Mouse (Mus musculus): ENCODE results near the gene Adcyap1r1.

Gene Adcyap1r1

DNA sequence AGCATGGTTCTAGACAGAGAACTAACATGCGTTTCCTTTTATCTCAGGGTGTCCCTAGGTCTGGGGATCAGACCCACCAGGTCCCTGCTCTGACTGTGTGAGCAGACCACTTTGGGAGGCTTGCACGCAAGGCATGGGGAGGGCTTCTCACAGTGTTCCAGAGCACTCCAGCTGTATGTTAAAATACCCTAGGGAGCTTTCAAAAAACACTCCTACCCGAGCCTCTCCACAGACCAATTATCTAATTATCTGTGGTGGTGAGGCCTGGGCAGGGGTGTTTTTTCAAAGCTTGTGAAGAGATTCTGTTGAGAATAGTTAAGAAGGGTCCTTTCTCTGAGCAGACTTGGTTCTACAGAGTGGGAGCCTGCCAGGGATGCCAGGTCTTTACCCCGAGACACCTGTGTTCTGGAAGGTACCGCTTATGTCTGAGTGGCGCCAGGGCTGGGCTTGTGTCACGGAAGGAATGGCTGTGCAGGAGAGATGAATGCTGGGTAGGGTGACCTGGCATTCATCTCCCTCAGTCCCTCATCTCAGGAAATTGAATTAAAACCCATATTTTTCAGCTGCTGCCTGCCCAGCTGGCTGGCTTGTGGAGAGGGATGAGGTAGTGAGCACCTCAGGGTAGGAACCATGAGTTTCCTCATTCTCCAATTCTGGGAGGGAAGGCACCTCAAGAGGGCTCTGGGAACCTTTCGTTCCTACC lies 2.7 kb upstream of the Adcyap1r1 start:
- no peak for DNase-seq (ENCODE audit: low spot score)

DNA sequence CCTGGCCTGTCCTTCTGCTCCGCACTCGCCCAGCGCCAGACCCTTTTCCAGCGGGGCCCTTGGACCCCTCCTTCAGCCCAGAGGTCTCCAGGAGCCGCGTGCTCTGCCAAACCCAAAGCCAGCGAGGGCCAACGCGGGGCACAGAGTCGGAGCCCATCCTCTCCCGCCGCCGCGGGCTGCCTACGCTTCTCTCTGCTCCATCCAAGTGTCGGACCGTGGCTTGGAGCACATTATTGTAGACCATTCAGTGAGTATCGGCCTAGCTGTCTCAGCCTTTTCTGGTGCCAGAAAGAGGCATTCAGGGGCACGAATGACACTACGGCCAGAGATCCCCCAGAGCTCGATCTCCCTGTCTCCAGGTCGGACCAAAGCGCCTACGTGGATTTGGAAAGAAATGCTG lies 603 bp downstream of the Adcyap1r1 start:
- DNase-seq (ENCODE audit: low spot score), result no peak

DNA sequence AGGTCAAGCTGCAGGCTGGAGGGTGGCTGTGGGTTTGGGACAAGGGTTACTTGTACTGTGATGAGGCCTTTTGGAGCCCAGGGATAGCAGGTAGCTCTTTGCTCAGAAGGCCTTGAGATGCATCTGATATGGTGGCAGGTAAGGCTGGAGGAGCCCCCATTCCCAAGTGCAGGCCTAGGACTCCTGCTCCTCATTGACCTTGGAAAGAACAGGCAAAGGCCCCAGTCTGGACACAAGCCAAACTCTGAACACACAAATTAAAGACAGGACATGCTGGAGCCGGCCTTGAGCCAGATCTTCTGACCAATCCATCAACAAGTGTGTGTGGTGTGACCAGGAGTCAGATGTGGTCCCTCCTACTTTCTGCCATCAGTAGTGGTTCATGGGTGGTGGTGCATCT lies 1.8 kb downstream of the Adcyap1r1 start:
- DNase-seq (ENCODE audit: low spot score), result no peak

DNA sequence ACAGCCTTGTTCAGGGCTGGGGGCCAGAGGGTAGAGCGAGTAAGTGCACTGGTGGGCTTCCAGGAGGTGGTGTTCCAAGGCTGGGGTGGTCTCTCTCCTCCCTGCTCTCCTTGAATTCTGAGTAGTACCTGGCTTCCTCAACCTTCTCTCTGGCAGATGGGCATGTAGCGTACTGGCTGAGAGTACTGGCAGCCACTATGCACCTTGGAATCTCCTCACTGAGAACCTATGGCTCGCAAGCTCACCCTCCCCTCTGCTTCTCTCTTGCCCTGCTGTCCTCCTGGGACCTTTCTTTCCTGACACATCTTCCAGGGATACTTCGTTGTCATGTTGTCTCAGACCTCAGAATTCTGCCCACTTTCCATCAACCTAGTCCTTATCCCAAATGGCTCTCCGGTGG lies 3.9 kb downstream of the Adcyap1r1 start:
- DNase-seq (ENCODE audit: low spot score), result no peak

DNA sequence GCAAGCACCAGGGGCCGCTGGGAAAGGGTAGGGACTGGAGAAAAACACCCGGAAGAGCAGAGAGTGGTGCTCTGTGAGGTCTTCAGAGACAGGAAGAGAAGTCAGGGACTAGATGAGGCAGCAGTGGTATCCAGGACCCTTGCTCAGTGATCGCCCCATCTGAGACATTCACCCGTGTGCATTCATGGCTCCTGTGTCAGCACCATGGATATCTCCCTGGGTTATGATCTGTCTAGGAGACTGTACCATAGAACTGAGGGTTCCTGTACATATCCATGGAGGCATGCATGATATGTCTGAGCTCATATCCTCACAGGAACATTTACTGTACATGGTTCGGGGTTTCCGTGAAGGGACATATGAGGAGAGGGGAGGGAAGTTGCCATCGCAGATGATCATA lies 5.9 kb downstream of the Adcyap1r1 start:
- DNase-seq (ENCODE audit: low spot score), result no peak

DNA sequence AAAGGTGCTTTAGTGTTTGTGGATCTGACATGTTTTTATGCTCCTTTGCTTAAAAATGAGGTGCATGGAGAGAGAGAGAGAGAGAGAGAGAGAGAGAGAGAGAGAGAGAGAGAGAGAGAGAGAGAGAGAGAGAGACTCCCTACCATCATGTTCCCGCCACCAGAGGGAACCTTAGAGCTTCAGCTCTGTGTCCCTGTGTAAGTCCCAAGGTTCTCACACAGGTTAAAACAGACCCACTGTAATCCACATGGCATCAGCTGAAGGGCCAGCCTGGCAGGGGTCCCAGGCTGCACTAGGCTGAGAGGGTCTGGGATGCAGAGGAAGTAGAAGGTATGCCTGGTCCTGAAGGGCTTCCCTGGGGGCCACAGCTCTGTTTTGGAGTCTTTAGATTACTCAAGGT lies 6.4 kb downstream of the Adcyap1r1 start:
- no peak for DNase-seq (ENCODE audit: low spot score)

DNA sequence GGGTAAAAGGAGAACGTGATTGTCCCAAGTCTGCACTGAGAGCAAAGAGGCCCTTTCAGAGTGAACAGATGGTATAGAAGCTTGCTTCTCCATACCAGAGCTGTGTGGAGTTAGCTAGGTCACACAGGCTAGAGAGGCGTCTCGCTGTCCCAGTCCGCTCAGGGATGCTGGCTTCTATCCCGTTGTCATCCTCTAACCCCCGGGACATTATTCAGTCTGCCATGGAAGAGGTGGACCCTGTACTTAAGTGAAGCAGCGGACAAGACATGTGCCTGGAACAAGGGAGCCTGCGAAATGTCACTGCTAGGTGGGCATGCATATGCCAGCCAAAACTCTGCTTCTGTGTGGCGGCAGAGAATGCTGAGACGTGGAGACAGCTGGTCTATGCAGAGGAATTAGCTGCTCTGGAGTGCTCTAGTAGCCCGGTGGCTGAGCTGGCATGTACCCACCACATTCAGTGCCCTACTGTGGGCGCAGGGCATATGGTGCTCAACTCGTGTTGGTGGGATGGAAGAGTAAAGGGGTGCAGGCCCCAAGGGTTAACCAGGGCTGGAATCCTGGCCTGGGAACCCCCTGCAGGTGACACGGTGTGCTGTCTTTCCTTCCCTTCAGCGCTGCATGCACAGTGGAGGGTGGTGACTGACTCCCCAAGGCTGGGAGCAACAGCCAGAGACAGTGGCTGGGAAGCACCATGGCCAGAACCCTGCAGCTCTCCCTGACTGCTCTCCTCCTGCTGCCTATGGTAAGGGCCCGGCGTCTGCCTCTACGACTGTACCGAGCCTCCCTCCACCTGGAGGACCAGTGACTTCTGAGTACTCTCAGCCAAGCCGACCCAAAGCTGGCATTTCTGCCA lies 8.0 kb downstream of the Adcyap1r1 start:
- no peak for DNase-seq (ENCODE audit: low spot score)

DNA sequence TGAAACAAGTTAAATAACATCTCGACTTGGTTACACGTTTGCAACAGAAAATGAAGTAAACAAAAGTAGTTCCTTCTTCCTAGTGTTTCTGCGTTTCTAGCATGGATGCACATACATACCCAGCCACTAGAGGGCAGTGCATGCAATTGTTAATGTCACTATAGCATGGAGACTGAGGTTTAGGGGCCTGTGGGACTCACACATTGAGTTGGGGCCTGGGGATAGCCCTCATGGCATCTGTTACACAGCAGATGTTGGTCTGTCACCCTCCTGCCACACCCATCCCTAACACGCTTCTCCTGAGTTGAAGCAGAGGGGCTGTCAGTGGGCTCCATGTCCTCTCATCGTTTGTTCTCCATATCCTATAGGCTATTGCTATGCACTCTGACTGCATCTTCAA lies 9.4 kb downstream of the Adcyap1r1 start:
- DNase-seq (ENCODE audit: low spot score), result no peak

DNA sequence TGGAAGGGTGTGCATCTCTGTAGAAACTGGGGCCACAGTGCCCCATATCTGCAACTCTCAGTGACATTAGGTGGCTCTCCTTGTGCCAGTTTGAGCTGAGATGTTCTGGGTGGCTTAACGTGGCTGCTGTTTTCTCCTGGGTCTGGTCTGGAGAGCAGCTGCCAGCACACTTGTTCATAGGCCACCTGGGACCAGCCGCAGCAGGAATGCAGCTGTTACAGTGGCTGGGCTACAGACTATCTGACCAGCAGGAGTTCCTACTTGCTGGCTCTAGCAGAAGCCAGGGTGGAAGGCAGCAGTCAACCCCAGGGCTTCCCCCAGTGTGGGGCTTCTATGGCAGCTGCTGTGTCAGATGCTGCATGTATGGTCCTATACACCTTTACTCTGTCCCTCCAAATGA lies 9.9 kb downstream of the Adcyap1r1 start:
- DNase-seq (ENCODE audit: low spot score), result no peak

DNA sequence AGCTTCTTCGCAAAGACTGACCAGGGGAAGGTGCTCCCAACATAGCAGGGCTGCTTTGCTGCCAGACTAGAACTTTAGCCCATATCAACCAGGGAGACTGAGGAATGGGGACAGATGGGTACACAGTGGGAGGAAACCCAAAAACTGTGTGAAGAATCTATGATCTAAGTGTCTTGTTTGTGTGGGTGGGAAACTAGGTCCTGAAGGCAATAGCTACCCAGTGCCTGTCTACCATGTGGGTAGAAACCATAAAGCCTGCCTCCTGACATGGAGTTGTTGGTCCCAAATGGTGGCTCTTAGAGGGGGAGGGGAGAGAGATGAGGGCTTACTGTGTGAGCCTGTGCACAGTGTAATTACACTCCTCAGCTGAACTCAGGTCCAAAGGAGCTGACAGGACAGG lies 10.6 kb downstream of the Adcyap1r1 start:
- no peak for DNase-seq (ENCODE audit: low spot score)

DNA sequence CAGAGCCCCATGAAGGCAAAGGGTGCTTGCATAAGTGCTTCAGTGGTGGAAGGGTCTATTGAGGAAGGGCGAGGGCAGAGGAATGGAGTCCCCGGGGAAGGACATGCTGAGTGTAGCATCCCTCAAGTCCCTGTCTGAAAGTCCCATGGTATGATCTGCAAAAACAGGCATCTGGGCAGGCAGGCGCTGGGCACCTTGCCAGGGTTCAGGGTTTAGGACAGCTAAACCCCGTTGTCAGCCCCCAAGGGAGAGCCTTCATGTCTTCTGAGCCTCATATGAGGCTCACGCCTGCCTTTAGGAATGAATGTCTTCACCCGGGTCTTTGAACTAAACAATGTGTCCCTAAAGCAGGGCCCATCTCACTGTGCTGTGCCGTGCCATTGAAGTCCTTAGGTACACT lies 12.2 kb downstream of the Adcyap1r1 start:
- DNase-seq (ENCODE audit: low spot score), result no peak

DNA sequence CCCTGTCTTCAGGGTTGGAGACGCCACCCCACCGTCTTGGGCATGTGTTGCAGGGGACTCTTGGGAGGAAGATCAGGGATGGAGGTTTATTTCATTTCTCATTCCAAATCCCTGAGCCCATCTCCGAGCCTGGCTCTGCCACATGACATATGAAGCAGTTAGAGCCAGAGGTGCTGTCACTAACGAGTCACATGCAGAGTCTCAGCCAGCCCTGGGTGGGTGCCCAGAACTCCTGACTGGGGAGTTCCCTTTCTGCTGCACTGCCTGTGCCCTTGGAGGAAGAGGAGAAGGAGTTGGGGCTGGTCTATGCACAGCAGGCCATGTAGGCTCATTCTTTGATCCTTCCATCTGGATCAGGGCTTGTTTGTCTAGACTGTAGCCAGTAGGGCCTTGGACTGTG lies 13.5 kb downstream of the Adcyap1r1 start:
- DNase-seq (ENCODE audit: low spot score), result no peak

DNA sequence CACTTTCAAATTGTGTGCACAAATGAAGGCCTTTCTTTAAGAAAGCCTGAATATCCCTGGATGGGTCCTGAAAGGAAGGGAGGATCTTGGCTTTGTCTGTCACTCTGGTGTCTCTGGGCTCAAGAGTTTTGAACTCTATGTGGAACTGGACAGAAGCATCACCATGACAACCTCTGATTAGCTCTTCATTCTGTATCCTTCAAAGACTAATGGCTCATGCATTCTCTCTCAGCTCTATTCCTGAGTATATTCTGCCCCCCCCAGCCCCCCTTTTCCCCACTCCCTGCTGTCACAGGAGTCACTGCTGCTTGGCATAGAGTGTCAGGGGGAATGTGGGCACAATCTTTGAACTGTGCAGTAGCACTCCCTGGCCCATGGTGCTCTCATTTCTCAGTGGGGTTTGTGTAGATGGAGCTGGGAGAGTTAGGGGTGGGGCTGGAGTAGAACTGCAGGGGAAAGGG lies 14.6 kb downstream of the Adcyap1r1 start:
- DNase-seq (ENCODE audit: low spot score), result no peak

DNA sequence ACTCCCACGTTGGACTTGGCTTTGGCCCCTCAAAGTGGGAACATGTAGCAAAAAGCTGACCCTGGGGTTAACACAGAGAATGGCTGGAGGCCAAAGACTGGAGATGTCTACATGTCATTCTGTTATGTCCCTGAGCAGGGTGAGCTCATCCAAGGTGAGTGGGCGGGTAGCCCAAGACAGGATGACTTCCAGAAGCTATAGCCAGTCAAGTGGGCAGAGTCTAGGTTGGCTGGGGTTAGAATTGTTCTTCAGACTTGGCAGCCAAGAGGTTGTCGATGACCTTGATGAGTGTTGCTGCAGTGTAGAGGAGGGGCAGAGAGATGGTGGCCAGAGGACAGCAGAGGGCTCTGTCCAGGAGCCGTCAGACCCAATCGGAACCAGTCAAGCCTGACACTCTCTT lies 18.9 kb downstream of the Adcyap1r1 start:
- no peak for DNase-seq (ENCODE audit: low spot score)

DNA sequence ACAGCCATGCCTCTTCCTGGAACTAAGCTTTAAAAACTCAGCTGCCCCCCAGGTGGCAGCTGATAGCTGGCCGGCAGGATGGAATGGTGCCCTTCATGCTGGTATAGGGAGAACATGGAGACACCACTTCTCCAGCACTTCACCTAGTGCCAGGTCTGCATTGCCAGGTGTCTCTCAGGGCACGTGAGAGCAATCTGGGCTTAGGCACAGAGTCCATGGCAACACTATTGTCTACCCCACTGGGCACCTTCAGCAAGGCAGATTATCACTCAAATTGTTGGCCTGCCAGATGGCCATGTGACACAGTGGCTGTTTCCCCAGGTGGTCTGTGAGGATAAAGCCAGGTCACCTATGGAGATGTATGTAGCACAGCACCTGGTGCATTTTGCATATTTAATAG lies 20.6 kb downstream of the Adcyap1r1 start:
- DNase-seq (ENCODE audit: low spot score), result no peak

DNA sequence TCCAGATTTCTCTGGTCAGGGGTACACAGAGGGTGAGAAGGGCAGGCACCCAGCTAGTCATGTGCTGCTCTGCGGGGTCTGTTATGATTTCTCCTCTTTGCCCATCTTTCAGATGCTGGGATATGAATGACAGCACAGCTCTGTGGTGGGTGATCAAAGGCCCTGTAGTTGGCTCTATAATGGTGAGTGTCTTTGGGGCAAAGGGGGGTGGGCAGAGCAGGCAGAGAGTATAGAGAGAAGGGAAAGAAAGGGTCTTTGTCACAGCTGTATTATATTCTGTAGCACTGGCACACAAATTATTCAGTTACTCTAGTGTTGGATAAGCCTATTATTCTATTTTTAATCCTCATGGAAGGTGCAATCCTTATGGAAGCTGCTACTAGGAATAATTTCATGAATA lies 29.2 kb downstream of the Adcyap1r1 start:
- DNase-seq (ENCODE audit: low spot score), result no peak

DNA sequence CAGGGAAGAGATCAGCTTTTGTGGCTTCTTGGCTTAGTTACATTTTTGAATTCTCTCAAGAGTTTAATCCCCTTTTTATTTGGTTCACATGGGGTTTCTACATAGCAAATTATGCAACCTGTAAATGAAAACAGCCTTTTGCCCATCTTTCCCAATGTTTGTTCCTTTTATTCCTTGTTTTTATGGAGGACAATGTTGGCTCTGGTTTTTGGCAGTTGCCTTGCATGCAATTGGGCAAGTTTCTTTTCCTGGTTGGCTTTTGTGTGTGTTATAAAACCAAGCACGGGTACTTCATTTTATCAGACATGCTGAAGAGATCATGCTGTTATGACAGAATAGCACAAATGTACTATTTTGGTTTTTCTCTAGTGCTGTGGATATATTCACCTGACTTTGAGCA lies 30.7 kb downstream of the Adcyap1r1 start:
- no peak for DNase-seq (ENCODE audit: low spot score)

DNA sequence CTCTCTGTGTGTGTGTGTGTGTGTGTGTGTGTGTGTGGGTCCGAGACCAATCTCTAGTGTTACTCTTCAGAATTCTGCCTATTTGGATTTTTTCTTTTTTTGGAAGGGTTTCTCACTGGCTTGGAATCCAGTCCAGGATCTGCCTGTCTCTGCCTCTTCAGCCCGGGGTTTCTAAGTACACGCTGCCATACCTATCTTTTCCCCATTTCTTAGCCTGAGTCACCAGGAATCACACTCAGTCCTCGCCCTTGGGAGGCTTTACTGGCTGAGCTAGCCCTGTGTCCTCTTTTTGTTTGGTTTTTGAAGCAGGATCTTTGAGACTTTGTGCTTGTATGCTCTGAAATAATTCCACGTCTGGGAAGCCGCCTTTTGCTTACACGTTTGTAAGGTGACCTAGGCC lies 31.6 kb downstream of the Adcyap1r1 start:
- DNase-seq (ENCODE audit: low spot score), result no peak

DNA sequence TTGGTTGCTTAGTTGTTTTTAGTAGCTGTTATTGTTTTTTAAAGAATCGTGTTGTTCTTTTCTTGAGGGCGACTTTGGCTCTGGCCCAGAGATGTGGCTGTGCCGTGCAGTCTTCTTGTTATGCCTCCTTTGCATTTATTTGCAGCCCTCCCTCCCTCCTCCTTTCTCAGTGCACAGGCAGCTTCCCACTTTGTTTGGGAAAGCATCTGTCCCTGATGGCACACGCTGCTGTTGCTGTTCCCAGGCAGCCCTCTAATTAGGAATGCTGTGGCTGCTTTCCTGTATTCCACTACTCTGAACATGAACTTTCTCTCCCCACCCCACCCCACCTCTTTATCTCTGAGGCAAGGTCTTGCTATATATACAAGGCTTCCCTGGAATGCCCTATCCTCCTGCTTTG lies 32.4 kb downstream of the Adcyap1r1 start:
- no peak for DNase-seq (ENCODE audit: low spot score)

DNA sequence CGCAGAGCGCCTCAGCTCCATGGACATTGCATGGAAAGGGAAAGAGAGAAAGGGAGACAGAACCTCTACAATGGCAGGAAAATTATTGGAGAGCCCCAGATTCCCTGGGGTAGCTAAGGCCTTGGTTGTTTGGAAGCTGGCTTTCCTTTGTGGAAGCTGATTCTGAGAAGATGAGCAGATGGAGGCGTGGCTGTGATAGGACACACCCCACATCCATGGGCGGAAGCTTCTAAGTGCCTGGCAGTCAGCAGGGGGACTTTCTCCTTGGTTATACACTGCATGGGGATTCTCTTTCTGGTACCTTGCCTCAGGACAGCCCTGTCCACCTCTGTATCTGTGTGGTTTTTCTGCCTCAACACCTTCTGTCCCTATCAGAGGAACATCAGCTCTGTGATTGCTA lies 33.4 kb downstream of the Adcyap1r1 start:
- no peak for DNase-seq (ENCODE audit: low spot score)

DNA sequence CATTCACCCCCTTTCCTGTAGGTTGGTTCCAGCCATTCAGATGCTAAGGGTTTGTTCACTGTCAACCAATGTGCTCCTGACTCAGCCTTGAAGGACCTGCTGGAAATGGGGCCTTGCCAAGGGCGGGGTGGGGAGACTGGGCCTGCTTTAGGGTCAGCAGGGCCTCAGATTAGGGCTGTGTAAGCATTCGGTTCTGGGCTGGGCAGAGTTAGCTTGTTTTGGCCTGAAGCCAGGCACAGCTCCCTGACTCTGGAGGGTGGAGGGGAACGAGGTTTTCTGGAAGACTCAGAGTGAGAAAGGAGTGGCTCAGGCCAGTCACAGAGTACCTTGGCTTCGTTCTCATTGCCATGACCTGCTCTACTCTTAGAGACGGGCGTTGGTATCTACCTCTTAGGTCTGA lies 35.9 kb downstream of the Adcyap1r1 start:
- DNase-seq (ENCODE audit: low spot score), result no peak

DNA sequence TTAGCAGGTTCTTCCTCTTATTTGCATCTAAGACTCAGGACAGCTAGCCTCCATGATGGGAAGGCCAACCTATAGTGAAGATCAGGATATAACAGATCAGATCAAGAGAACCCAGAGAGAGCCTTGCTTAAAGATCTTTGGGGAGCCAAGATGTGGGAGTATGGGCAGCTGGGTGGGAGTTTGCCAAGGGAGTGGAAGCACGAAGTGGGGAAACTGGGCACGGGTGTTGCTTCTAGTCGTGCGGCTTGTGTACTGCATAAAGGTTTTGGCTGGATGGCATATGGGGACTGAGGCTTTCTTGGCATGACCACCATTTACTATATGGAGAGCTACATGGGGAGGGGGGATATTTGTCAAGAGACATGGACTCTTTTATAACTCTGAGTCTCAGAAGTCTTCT lies 44.4 kb downstream of the Adcyap1r1 start:
- DNase-seq (ENCODE audit: low spot score), result no peak

DNA sequence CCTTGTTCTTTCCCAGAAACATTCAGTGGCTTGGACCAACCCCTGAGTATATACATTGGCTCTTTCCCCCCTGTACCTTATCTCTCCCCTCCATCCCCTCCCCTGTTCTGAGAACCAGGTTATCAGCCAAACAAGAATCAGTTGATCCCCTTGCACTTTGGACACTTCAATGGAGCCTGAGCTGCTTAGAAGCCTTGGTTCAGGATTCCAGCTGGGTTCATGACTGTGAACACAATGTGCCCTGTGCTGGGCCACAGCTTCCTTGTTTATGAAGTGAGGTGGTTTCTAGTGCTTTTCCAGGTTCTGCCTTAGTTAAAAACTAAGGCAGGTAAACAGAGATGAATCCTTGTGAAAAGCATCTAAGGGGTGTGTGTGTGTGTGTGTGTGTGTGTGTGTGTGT lies 47.0 kb downstream of the Adcyap1r1 start:
- DNase-seq (ENCODE audit: low spot score), result no peak

DNA sequence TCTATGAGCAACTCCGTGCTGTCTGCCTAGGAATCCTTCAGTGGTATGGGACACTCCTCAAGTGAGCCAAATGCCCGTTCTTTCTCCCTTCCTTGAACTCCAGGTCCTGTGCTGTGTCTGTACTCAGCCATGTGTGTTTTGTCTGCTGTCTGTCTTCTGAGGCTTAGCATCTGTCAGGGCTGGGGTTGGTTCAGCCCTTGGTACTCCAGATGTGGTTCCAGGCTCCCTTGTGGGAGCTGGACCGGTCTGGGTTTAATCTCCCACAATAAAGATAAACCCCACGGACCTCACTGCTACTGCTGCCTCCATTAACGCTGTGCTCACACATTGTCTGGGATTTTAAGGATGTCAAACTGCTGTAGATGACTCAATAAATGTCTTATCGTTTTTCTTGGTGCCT lies 49.3 kb downstream of the Adcyap1r1 start:
- DNase-seq (ENCODE audit: low spot score), result no peak

Measured in ovary, postnatal 10 days (tissue).